Mouse (Mus musculus) brown adipose tissue, adult 24 weeks (tissue): ENCODE measurements around the gene Wfdc5. TPM values are rescaled to one million over a fixed set of nuclear protein-coding genes. Genes with fewer than 3 reads are reported as not detected.

Source experiments
- H3K27ac ChIP-seq: fragments of 200-500 bp; replicated peaks from 2 replicates; pipeline ENCODE4 v1.5.1; 2012; ENCODE audit warnings: low read depth, mild to moderate bottlenecking, low read length
- H3K4me1 ChIP-seq: fragments of 200-500 bp; 2 replicates; pipeline ENCODE4 v1.6.1; 2012; ENCODE audit warnings: low read length, mixed read lengths; ENCODE audit not compliant: control insufficient read depth, insufficient read depth, insufficient read length
- H3K4me3 ChIP-seq: fragments of 200-500 bp; 2 replicates; pipeline ENCODE4 v1.5.1; 2012; ENCODE audit warnings: low read depth, mild to moderate bottlenecking, low read length, moderate library complexity; ENCODE audit not compliant: insufficient read depth
- polyA plus RNA-seq: library from polyadenylated mRNA; stranded (reverse); fragments of >200 nt; gene quantifications from 2 replicates; pipeline ENCODE4 v1.2.4, GENCODE M21; 2012; ENCODE audit not compliant: missing spikeins, insufficient read depth, insufficient read length

The Wfdc5 gene
- polyA plus RNA-seq, 1 experiment, result not detected

- H3K27ac ChIP-seq, result no peak overlapping the region
- H3K4me1 ChIP-seq, result no peaks in the 10 kb centered on the region
- H3K4me3 ChIP-seq, result no peak overlapping the region
Observed at GRCm38 (mm10) chr2:164156158-164156557, 26.4 kb downstream of the Wfdc5 start.

GRCm38 (mm10) chr2:164154007-164154406 is 28.5 kb downstream of the Wfdc5 start:
- H3K4me1 ChIP-seq, result no peaks in the 10 kb centered on the region

GRCm38 (mm10) chr2:164152341-164152740 is 30.2 kb downstream of the Wfdc5 start:
- no peaks in the 10 kb centered on the region for H3K4me1 ChIP-seq
- no peak overlapping the region for H3K27ac ChIP-seq
- no peak overlapping the region for H3K4me3 ChIP-seq

More at GRCm38 (mm10) chr2:164154007-164154406, 28.5 kb downstream of the Wfdc5 start:
- Histone ChIP-seq H3K4me3 (no peak overlapping the region), H3K27ac (no peak overlapping the region)

GRCm38 (mm10) chr2:164150086-164150760 is 32.3 kb downstream of the Wfdc5 start:
- Histone ChIP-seq H3K27ac (no peak overlapping the region), H3K4me3 (no peak overlapping the region), H3K4me1 (no peaks in the 10 kb centered on the region)

- no peaks in the 10 kb centered on the region for H3K4me1 ChIP-seq
- no peak overlapping the region for H3K27ac ChIP-seq
Observed at GRCm38 (mm10) chr2:164146556-164146955, 36.0 kb downstream of the Wfdc5 start.

GRCm38 (mm10) chr2:164144541-164144940 is 38.0 kb downstream of the Wfdc5 start:
- Histone ChIP-seq H3K4me1 (no peaks in the 10 kb centered on the region), H3K4me3 (no peak overlapping the region), H3K27ac (no peak overlapping the region)

More at GRCm38 (mm10) chr2:164146556-164146955, 36.0 kb downstream of the Wfdc5 start:
- H3K4me3 ChIP-seq, result no peak overlapping the region

GRCm38 (mm10) chr2:164144025-164144424 is 38.5 kb downstream of the Wfdc5 start:
- Histone ChIP-seq H3K4me3 (no peak overlapping the region), H3K27ac (no peak overlapping the region), H3K4me1 (no peaks in the 10 kb centered on the region)

- H3K4me3 ChIP-seq, result no peak overlapping the region
- H3K4me1 ChIP-seq, result no peaks in the 10 kb centered on the region
- H3K27ac ChIP-seq, result no peak overlapping the region
Observed at GRCm38 (mm10) chr2:164142021-164142420, 40.5 kb downstream of the Wfdc5 start.

- Histone ChIP-seq H3K4me1 (no peaks in the 10 kb centered on the region), H3K27ac (no peak overlapping the region), H3K4me3 (no peak overlapping the region)
Observed at GRCm38 (mm10) chr2:164137754-164138153, 44.8 kb downstream of the Wfdc5 start.

GRCm38 (mm10) chr2:164136393-164136792 is 46.1 kb downstream of the Wfdc5 start:
- Histone ChIP-seq H3K4me3 (no peak overlapping the region), H3K4me1 (no peaks in the 10 kb centered on the region), H3K27ac (no peak overlapping the region)

- Histone ChIP-seq H3K4me3 (no peak overlapping the region), H3K27ac (no peak overlapping the region), H3K4me1 (no peaks in the 10 kb centered on the region)
Observed at GRCm38 (mm10) chr2:164135367-164135766, 47.2 kb downstream of the Wfdc5 start.

- Histone ChIP-seq H3K4me1 (no peaks in the 10 kb centered on the region), H3K4me3 (no peak overlapping the region), H3K27ac (no peak overlapping the region)
Observed at GRCm38 (mm10) chr2:164134563-164134962, 48.0 kb downstream of the Wfdc5 start.

- H3K4me3 ChIP-seq, result no peak overlapping the region
- no peaks in the 10 kb centered on the region for H3K4me1 ChIP-seq
Observed at GRCm38 (mm10) chr2:164131586-164131985, 51.0 kb downstream of the Wfdc5 start.

GRCm38 (mm10) chr2:164128576-164129411 is 53.7 kb downstream of the Wfdc5 start:
- Histone ChIP-seq H3K4me1 (no peaks in the 10 kb centered on the region), H3K27ac (no peak overlapping the region), H3K4me3 (no peak overlapping the region)

More at GRCm38 (mm10) chr2:164131586-164131985, 51.0 kb downstream of the Wfdc5 start:
- no peak overlapping the region for H3K27ac ChIP-seq

- Histone ChIP-seq H3K27ac (no peak overlapping the region), H3K4me3 (no peak overlapping the region), H3K4me1 (no peaks in the 10 kb centered on the region)
Observed at GRCm38 (mm10) chr2:164127297-164127696, 55.2 kb downstream of the Wfdc5 start.
